Mouse (Mus musculus) hindbrain, embryonic 15.5 days (tissue): ENCODE measurements around the gene Atcay. TPM values are rescaled to one million over a fixed set of nuclear protein-coding genes. Genes with fewer than 3 reads are reported as not detected.

Experiments
- ATAC-seq: fragments of 200-750 bp; cut with Nextera tagmentation; 2 replicates; pipeline ENCODE4 v1.8.0; 2017; ENCODE audit warnings: low read depth, moderate number of reproducible peaks, moderate TSS enrichment; ENCODE audit not compliant: low FRiP score
- H3K27ac ChIP-seq: fragments of 300-500 bp; sonication (generic); replicated peaks from 2 replicates; pipeline ENCODE4 v1.5.1; 2015; ENCODE audit warnings: mild to moderate bottlenecking, inconsistent platforms
- H3K27me3 ChIP-seq: fragments of 300-500 bp; sonication (generic); 2 replicates; pipeline ENCODE4 v1.6.1; 2015; ENCODE audit warnings: control low read depth, inconsistent platforms
- H3K36me3 ChIP-seq: fragments of 300-500 bp; sonication (generic); 2 replicates; pipeline ENCODE4 v1.6.1; 2015; ENCODE audit warnings: control low read depth, inconsistent platforms
- H3K4me1 ChIP-seq: fragments of 300-500 bp; sonication (generic); replicated peaks from 2 replicates; pipeline ENCODE4 v1.6.1; 2015; ENCODE audit warnings: control low read depth, inconsistent platforms
- H3K4me2 ChIP-seq: fragments of 300-500 bp; sonication (generic); 2 replicates; pipeline ENCODE4 v1.6.1; 2015; ENCODE audit warnings: moderate library complexity, mild to moderate bottlenecking, inconsistent platforms
- H3K4me3 ChIP-seq: fragments of 300-500 bp; sonication (generic); 2 replicates; pipeline ENCODE4 v1.5.1; 2015; ENCODE audit warnings: mild to moderate bottlenecking, inconsistent platforms
- H3K9ac ChIP-seq: fragments of 300-500 bp; sonication (generic); 2 replicates; pipeline ENCODE4 v1.6.1; 2015; ENCODE audit warnings: inconsistent platforms
- H3K9me3 ChIP-seq: fragments of 300-500 bp; sonication (generic); 2 replicates; pipeline ENCODE4 v1.6.1; 2016; ENCODE audit warnings: control low read depth, inconsistent platforms
- WGBS: fragments of 180-500 bp; shearing (Covaris S2); methylation state at CpG from one replicate; pipeline ENCODE4 v1.1.7; 2015; 5-methylcytosine and 5-hydroxymethylcytosine counted together
- polyA plus RNA-seq: library from polyadenylated mRNA; unstranded; fragments of >200 nt; fragmentation: Nextera tagmentation; extraction: Ambion mirVana; gene quantifications from 2 replicates; pipeline ENCODE4 v1.2.1, GENCODE M21; 2015

Atcay gene
- polyA plus RNA-seq, 1 experiment from 2014 or later = 85.5 TPM

GRCm38 (mm10) chr10:81196470-81197065 lies 34.1 kb downstream of the Atcay start:
- no peak for ATAC-seq
- H3K9ac ChIP-seq = no peak overlapping the region
- WGBS = 70% methylated on average over 11 of the region's 11 CpGs
- no peaks in the 10 kb centered on the region for H3K9me3 ChIP-seq
- H3K27me3 ChIP-seq = peaks cover 27% of the 10 kb centered on the region
- no peak overlapping the region for H3K4me3 ChIP-seq
- no peak overlapping the region for H3K4me2 ChIP-seq
- peaks cover 26% of the 10 kb centered on the region for H3K4me1 ChIP-seq
- no peaks in the 10 kb centered on the region for H3K36me3 ChIP-seq
- H3K27ac ChIP-seq = no peak overlapping the region

- Histone ChIP-seq H3K4me2 (no peak overlapping the region), H3K36me3 (peaks cover 5% of the 10 kb centered on the region; the same call in 1 of the 2 replicates), H3K4me1 (peaks cover 30% of the 10 kb centered on the region), H3K9ac (no peak overlapping the region), H3K4me3 (no peak overlapping the region), H3K27ac (no peak overlapping the region), H3K9me3 (no peaks in the 10 kb centered on the region), H3K27me3 (peaks cover 27% of the 10 kb centered on the region)
- no peak for ATAC-seq
- WGBS = 79% methylated on average over 4 of the region's 4 CpGs
These were observed 35.3 kb downstream of the Atcay start for GRCm38 (mm10) chr10:81195300-81195699.

- WGBS = 16% methylated on average over 37 of the region's 37 CpGs
- no peak overlapping the region for H3K4me3 ChIP-seq
- no peak overlapping the region for H3K27ac ChIP-seq
- H3K4me2 ChIP-seq = 0 out of 2 replicates have a peak overlapping the region, but pooled peaks have one; percentile 18
- H3K9me3 ChIP-seq = no peaks in the 10 kb centered on the region
- H3K27me3 ChIP-seq = peaks cover 27% of the 10 kb centered on the region
- ATAC-seq = no peak
- H3K4me1 ChIP-seq = peaks cover 30% of the 10 kb centered on the region
- H3K9ac ChIP-seq = peak overlapping the region; percentile 32; the same call in 1 of the 2 replicates
- H3K36me3 ChIP-seq = peaks cover 7% of the 10 kb centered on the region; the same call in 1 of the 2 replicates
These were observed 36.5 kb downstream of the Atcay start for GRCm38 (mm10) chr10:81193991-81194774.

GRCm38 (mm10) chr10:81192968-81193501 lies 37.6 kb downstream of the Atcay start:
- ATAC-seq = peak; percentile 2; the same call in 1 of the 2 replicates
- peaks cover 27% of the 10 kb centered on the region for H3K27me3 ChIP-seq

GRCm38 (mm10) chr10:81192270-81192967 lies 38.2 kb downstream of the Atcay start:
- Histone ChIP-seq H3K4me1 (peaks cover 30% of the 10 kb centered on the region), H3K9ac (peak overlapping the region; percentile 80), H3K27me3 (peaks cover 24% of the 10 kb centered on the region), H3K4me3 (peak overlapping the region; percentile 66), H3K36me3 (peaks cover 13% of the 10 kb centered on the region; the same call in 1 of the 2 replicates), H3K27ac (peak overlapping the region; percentile 99), H3K4me2 (peak overlapping the region; percentile 99), H3K9me3 (no peaks in the 10 kb centered on the region)
- peak; percentile 90 for ATAC-seq
- WGBS = under 1% methylated on average over 76 of the region's 93 CpGs

More at GRCm38 (mm10) chr10:81192968-81193501, 37.6 kb downstream of the Atcay start:
- peaks cover 30% of the 10 kb centered on the region for H3K4me1 ChIP-seq
- peak overlapping the region; percentile 99 for H3K4me2 ChIP-seq
- H3K4me3 ChIP-seq = peak overlapping the region; percentile 66
- H3K36me3 ChIP-seq = peaks cover 13% of the 10 kb centered on the region; the same call in 1 of the 2 replicates
- 3% methylated on average over 19 of the region's 19 CpGs for WGBS
- H3K27ac ChIP-seq = peak overlapping the region; percentile 99
- H3K9me3 ChIP-seq = no peaks in the 10 kb centered on the region
- H3K9ac ChIP-seq = peak overlapping the region; percentile 80

- H3K9me3 ChIP-seq = no peaks in the 10 kb centered on the region
These were observed 39.2 kb downstream of the Atcay start for GRCm38 (mm10) chr10:81191342-81191982.

GRCm38 (mm10) chr10:81190912-81191321 lies 39.7 kb downstream of the Atcay start:
- ATAC-seq = no peak
- 70% methylated on average over 6 of the region's 6 CpGs for WGBS
- H3K9me3 ChIP-seq = no peaks in the 10 kb centered on the region
- peaks cover 17% of the 10 kb centered on the region for H3K36me3 ChIP-seq
- peaks cover 30% of the 10 kb centered on the region for H3K4me1 ChIP-seq
- peak overlapping the region; percentile 99; the same call in 1 of the 2 replicates for H3K27ac ChIP-seq
- H3K9ac ChIP-seq = no peak overlapping the region
- no peak overlapping the region for H3K4me2 ChIP-seq
- peaks cover 14% of the 10 kb centered on the region for H3K27me3 ChIP-seq
- H3K4me3 ChIP-seq = no peak overlapping the region

More at GRCm38 (mm10) chr10:81191342-81191982, 39.2 kb downstream of the Atcay start:
- Histone ChIP-seq H3K4me2 (peak overlapping the region; percentile 99), H3K4me1 (peaks cover 30% of the 10 kb centered on the region), H3K27ac (peak overlapping the region; percentile 99), H3K27me3 (peaks cover 16% of the 10 kb centered on the region), H3K9ac (no peak overlapping the region), H3K36me3 (peaks cover 17% of the 10 kb centered on the region), H3K4me3 (no peak overlapping the region)
- 90% methylated on average over 18 of the region's 18 CpGs for WGBS
- no peak for ATAC-seq

- Histone ChIP-seq H3K27ac (no peak overlapping the region), H3K9me3 (no peaks in the 10 kb centered on the region), H3K9ac (no peak overlapping the region), H3K27me3 (peaks cover 8% of the 10 kb centered on the region), H3K4me1 (peaks cover 30% of the 10 kb centered on the region), H3K4me3 (no peak overlapping the region), H3K36me3 (peaks cover 21% of the 10 kb centered on the region), H3K4me2 (no peak overlapping the region)
- ATAC-seq = no peak
- WGBS = 71% methylated on average over 31 of the region's 31 CpGs
These were observed 40.3 kb downstream of the Atcay start for GRCm38 (mm10) chr10:81190236-81190911.

- Histone ChIP-seq H3K27me3 (0 out of 2 replicates have a peak, but pooled peaks cover 3% of the 10 kb centered on the region), H3K27ac (no peak overlapping the region), H3K36me3 (peaks cover 27% of the 10 kb centered on the region), H3K4me1 (peaks cover 35% of the 10 kb centered on the region), H3K9ac (no peak overlapping the region), H3K4me2 (no peak overlapping the region), H3K9me3 (no peaks in the 10 kb centered on the region), H3K4me3 (no peak overlapping the region)
- ATAC-seq = no peak
- WGBS = 81% methylated on average over 26 of the region's 26 CpGs
These were observed 40.8 kb downstream of the Atcay start for GRCm38 (mm10) chr10:81189821-81190220.

- Histone ChIP-seq H3K9ac (no peak overlapping the region), H3K4me2 (no peak overlapping the region), H3K4me1 (peaks cover 33% of the 10 kb centered on the region), H3K9me3 (no peaks in the 10 kb centered on the region), H3K27ac (no peak overlapping the region), H3K4me3 (no peak overlapping the region), H3K36me3 (peaks cover 38% of the 10 kb centered on the region), H3K27me3 (no peaks in the 10 kb centered on the region)
- 96% methylated on average over 9 of the region's 9 CpGs for WGBS
- no peak for ATAC-seq
These were observed 43.5 kb downstream of the Atcay start for GRCm38 (mm10) chr10:81187161-81187560.

- WGBS = 72% methylated on average over 4 of the region's 4 CpGs
- Histone ChIP-seq H3K27ac (no peak overlapping the region), H3K9ac (no peak overlapping the region), H3K27me3 (no peaks in the 10 kb centered on the region), H3K9me3 (no peaks in the 10 kb centered on the region), H3K4me1 (peaks cover 32% of the 10 kb centered on the region), H3K4me3 (no peak overlapping the region), H3K36me3 (peaks cover 55% of the 10 kb centered on the region), H3K4me2 (no peak overlapping the region)
- no peak for ATAC-seq
These were observed 45.9 kb downstream of the Atcay start for GRCm38 (mm10) chr10:81184765-81185164.
